Mouse (Mus musculus) liver, embryonic 11.5 days (tissue): ENCODE results near the gene Cpa1. TPM values are rescaled to one million over a fixed set of nuclear protein-coding genes. Genes with fewer than 3 reads are reported as not detected.

ENCODE experiments used
- ATAC-seq: fragments of 200-750 bp; cut with Nextera tagmentation; replicated peaks from 2 replicates; pipeline ENCODE4 v1.8.0; 2017; ENCODE audit warnings: moderate number of reproducible peaks, mild to moderate bottlenecking, moderate TSS enrichment, moderate library complexity; ENCODE audit not compliant: low FRiP score
- DNase-seq: peaks from one replicate; pipeline ENCODE4 v3.0.0-alpha.2; 2017; ENCODE audit warnings: low spot score
- H3K27ac ChIP-seq: fragments of 300-500 bp; sonication (generic); 2 replicates; pipeline ENCODE4 v1.5.1; 2014; ENCODE audit warnings: mild to moderate bottlenecking, low read depth, low read length, control low read depth
- H3K27me3 ChIP-seq: fragments of 300-500 bp; sonication (generic); replicated peaks from 2 replicates; pipeline ENCODE4 v1.6.1; 2014; ENCODE audit warnings: low read length, mixed read lengths; ENCODE audit not compliant: control insufficient read depth, insufficient read depth
- H3K36me3 ChIP-seq: fragments of 300-500 bp; sonication (generic); 2 replicates; pipeline ENCODE4 v1.6.1; 2014; ENCODE audit warnings: mild to moderate bottlenecking, low read length, moderate library complexity, mixed read lengths; ENCODE audit not compliant: control insufficient read depth, insufficient read depth
- H3K4me1 ChIP-seq: fragments of 300-500 bp; sonication (generic); replicated peaks from 2 replicates; pipeline ENCODE4 v1.6.1; 2014; ENCODE audit warnings: low read length, mixed read lengths; ENCODE audit not compliant: control insufficient read depth, insufficient read depth
- H3K4me2 ChIP-seq: fragments of 300-500 bp; sonication (generic); 2 replicates; pipeline ENCODE4 v1.6.1; 2014; ENCODE audit warnings: mild to moderate bottlenecking, control low read depth, moderate library complexity
- H3K4me3 ChIP-seq: fragments of 300-500 bp; sonication (generic); 2 replicates; pipeline ENCODE4 v1.5.1; 2014; ENCODE audit warnings: low read depth, low read length, control low read depth
- H3K9ac ChIP-seq: fragments of 300-500 bp; sonication (generic); 2 replicates; pipeline ENCODE4 v1.6.1; 2014; ENCODE audit warnings: low read depth, low read length, control low read depth
- H3K9me3 ChIP-seq: fragments of 300-500 bp; sonication (generic); 2 replicates; pipeline ENCODE4 v1.6.1; 2016; ENCODE audit warnings: low read length, inconsistent platforms, mixed read lengths; ENCODE audit not compliant: control insufficient read depth
- WGBS: fragments of 180-500 bp; shearing (Covaris S2); extraction: QIAGEN DNeasy Blood & Tissue Kit; methylation state at CpG from one replicate; pipeline ENCODE4 v1.1.7; 2014; 5-methylcytosine and 5-hydroxymethylcytosine counted together
- polyA plus RNA-seq: library from polyadenylated mRNA; unstranded; fragments of >200 nt; fragmentation: Nextera tagmentation; extraction: Ambion mirVana; gene quantifications from 2 replicates; pipeline ENCODE4 v1.2.1, GENCODE M21; 2014

Cpa1 gene
- polyA plus RNA-seq, 1 experiment from 2014 or later, result 0.69 TPM

DNA sequence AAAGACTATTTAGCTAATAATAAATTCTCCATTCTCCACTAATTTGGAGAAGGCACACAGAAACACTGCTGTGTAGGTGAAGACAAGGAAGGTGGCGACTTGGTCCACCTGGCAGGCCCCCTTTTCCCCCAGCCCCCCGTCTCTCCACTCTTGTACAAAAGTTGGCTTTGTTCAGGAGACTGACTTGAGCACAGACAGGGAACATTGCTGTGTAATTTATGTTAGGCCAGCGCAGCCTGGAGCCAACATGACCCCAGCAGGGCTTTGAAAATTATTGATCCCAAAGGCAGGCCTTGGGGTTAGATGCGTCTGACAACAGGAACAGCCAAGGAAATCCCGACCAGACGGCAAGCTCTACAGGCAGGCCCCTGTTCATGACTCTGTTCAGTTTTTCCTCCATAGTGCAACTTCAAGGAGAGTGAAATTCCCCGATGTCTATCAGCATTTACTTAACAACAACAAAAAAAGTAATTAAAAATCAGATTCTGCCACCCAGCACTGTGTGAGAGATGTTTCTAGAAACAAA lies 34.6 kb upstream of the Cpa1 start:
- DNase-seq (no peak), ATAC-seq (no peak)
- no peak overlapping the region for H3K4me3 ChIP-seq
- H3K4me1 ChIP-seq, result 0 out of 2 replicates have a peak, but pooled peaks cover 2% of the 10 kb centered on the region
- no peaks in the 10 kb centered on the region for H3K36me3 ChIP-seq
- no peaks in the 10 kb centered on the region for H3K9me3 ChIP-seq
- H3K27me3 ChIP-seq, result no peaks in the 10 kb centered on the region
- 58% methylated on average over 7 of the region's 7 CpGs for WGBS
- H3K27ac ChIP-seq, result no peak overlapping the region
- no peak overlapping the region for H3K4me2 ChIP-seq
- H3K9ac ChIP-seq, result no peak overlapping the region

- no peak for ATAC-seq
- H3K9ac ChIP-seq, result no peak overlapping the region
- 88% methylated on average over 4 of the region's 4 CpGs for WGBS
Measured at GRCm38 (mm10) chr6:30605111-30605510, 33.9 kb upstream of the Cpa1 start.

GRCm38 (mm10) chr6:30605672-30606071 lies 33.3 kb upstream of the Cpa1 start:
- H3K9ac ChIP-seq, result no peak overlapping the region
- DNase-seq, result no peak

More at GRCm38 (mm10) chr6:30605111-30605510, 33.9 kb upstream of the Cpa1 start:
- Histone ChIP-seq H3K4me1 (0 out of 2 replicates have a peak, but pooled peaks cover 2% of the 10 kb centered on the region), H3K27me3 (no peaks in the 10 kb centered on the region), H3K9me3 (no peaks in the 10 kb centered on the region), H3K36me3 (no peaks in the 10 kb centered on the region), H3K4me2 (no peak overlapping the region), H3K27ac (no peak overlapping the region), H3K4me3 (no peak overlapping the region)
- no peak for DNase-seq

GRCm38 (mm10) chr6:30610710-30611109 lies 28.3 kb upstream of the Cpa1 start, which contains the start of gene Cpa5:
Gene Cpa5, plus strand, starts transcription at chr6:30611010.
- ATAC-seq (no peak), DNase-seq (no peak)
- Histone ChIP-seq H3K4me3 (no peak within 1 kb of the TSS), H3K4me2 (no peak within 1 kb of the TSS), H3K27me3 (peaks cover 11% of the 10 kb centered on the region), H3K36me3 (no peaks in the 10 kb centered on the region), H3K27ac (no peak within 1 kb of the TSS), H3K9me3 (no peaks in the 10 kb centered on the region), H3K9ac (no peak within 1 kb of the TSS), H3K4me1 (no peaks in the 10 kb centered on the region)
- WGBS, result 93% methylated on average over 7 of the region's 7 CpGs

More at GRCm38 (mm10) chr6:30605672-30606071, 33.3 kb upstream of the Cpa1 start:
- Histone ChIP-seq H3K27ac (no peak overlapping the region), H3K4me3 (no peak overlapping the region), H3K9me3 (no peaks in the 10 kb centered on the region), H3K4me2 (no peak overlapping the region), H3K27me3 (no peaks in the 10 kb centered on the region), H3K36me3 (no peaks in the 10 kb centered on the region), H3K4me1 (0 out of 2 replicates have a peak, but pooled peaks cover 2% of the 10 kb centered on the region)
- no peak for ATAC-seq
- WGBS, result 49% methylated on average over 5 of the region's 5 CpGs

GRCm38 (mm10) chr6:30611212-30611611 lies 27.8 kb upstream of the Cpa1 start:
- peaks cover 16% of the 10 kb centered on the region for H3K27me3 ChIP-seq
- WGBS, result 78% methylated on average over 5 of the region's 5 CpGs
- ATAC-seq, result no peak
- no peaks in the 10 kb centered on the region for H3K36me3 ChIP-seq
- no peak overlapping the region for H3K4me3 ChIP-seq
- peaks cover 3% of the 10 kb centered on the region; the same call in 1 of the 2 replicates for H3K4me1 ChIP-seq
- no peaks in the 10 kb centered on the region for H3K9me3 ChIP-seq
- H3K4me2 ChIP-seq, result no peak overlapping the region
- no peak for DNase-seq
- no peak overlapping the region for H3K9ac ChIP-seq
- no peak overlapping the region for H3K27ac ChIP-seq

GRCm38 (mm10) chr6:30614251-30614650 lies 24.8 kb upstream of the Cpa1 start:
- Histone ChIP-seq H3K27ac (no peak overlapping the region), H3K27me3 (peaks cover 38% of the 10 kb centered on the region), H3K4me3 (no peak overlapping the region), H3K4me1 (peaks cover 16% of the 10 kb centered on the region), H3K36me3 (no peaks in the 10 kb centered on the region), H3K9me3 (no peaks in the 10 kb centered on the region), H3K9ac (no peak overlapping the region), H3K4me2 (no peak overlapping the region)
- WGBS, result 81% methylated on average over 6 of the region's 6 CpGs
- DNase-seq (no peak), ATAC-seq (no peak)

- Histone ChIP-seq H3K4me3 (no peak overlapping the region), H3K9ac (no peak overlapping the region), H3K27me3 (peaks cover 40% of the 10 kb centered on the region), H3K27ac (no peak overlapping the region), H3K9me3 (no peaks in the 10 kb centered on the region), H3K4me1 (peaks cover 16% of the 10 kb centered on the region), H3K36me3 (no peaks in the 10 kb centered on the region), H3K4me2 (no peak overlapping the region)
- no peak for ATAC-seq
- WGBS, result 41% methylated on average over 4 of the region's 4 CpGs
- no peak for DNase-seq
Measured at GRCm38 (mm10) chr6:30615741-30616140, 23.3 kb upstream of the Cpa1 start.

GRCm38 (mm10) chr6:30616491-30616941 lies 22.5 kb upstream of the Cpa1 start:
- ATAC-seq, result no peak
- no peaks in the 10 kb centered on the region for H3K36me3 ChIP-seq
- H3K4me2 ChIP-seq, result peak overlapping the region; percentile 33; the same call in 1 of the 2 replicates
- no peak for DNase-seq
- no peaks in the 10 kb centered on the region for H3K9me3 ChIP-seq
- WGBS, result 7% methylated on average over 8 of the region's 8 CpGs
- H3K4me3 ChIP-seq, result no peak overlapping the region
- H3K27me3 ChIP-seq, result peaks cover 40% of the 10 kb centered on the region
- H3K27ac ChIP-seq, result no peak overlapping the region; the same call in 1 of the 2 replicates
- H3K9ac ChIP-seq, result no peak overlapping the region
- peaks cover 16% of the 10 kb centered on the region for H3K4me1 ChIP-seq
